Mouse (Mus musculus): Measurements from ENCODE around the gene Lsamp. TPM values are rescaled to one million over a fixed set of nuclear protein-coding genes. Genes with fewer than 3 reads are reported as not detected.

Gene Lsamp
- polyA plus RNA-seq, 1 experiment: not detected

- TF ChIP-seq GATA1 (IDR thresholded peaks at IDR 0.05; ENCODE audit: low read length): no peak
Measured at GRCm38 (mm10) chr16:41835745-41836144, 1851.6 kb downstream of the Lsamp start.

- no peak for TF ChIP-seq GATA1 (IDR thresholded peaks at IDR 0.05; ENCODE audit: low read length)
Measured at GRCm38 (mm10) chr16:41839751-41840404, 1855.7 kb downstream of the Lsamp start.

DNA sequence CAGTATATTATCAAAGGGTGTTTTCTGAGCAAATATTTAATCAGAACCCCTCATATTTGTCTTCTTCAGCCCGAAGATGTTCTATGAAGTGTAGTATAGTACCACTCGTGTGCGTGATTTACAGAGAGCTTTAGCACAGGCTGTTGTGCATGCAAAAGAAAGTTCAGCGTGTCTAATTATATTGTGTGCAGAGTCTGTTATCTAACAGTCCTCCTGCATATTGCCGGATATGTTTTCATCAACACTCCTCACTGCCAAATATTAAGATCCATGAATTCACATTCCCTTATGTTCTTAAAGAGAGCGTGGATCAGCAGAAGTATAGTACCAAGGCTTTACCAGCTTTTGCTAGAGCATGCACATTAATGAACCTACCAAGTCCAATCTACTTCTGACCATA, 1862.7 kb downstream of the Lsamp start:
- TF ChIP-seq GATA1 (IDR thresholded peaks at IDR 0.05; ENCODE audit: low read length): no peak

- no peak for TF ChIP-seq GATA1 (IDR thresholded peaks at IDR 0.05; ENCODE audit: low read length)
Measured at GRCm38 (mm10) chr16:41871917-41872593, 1887.9 kb downstream of the Lsamp start.

DNA sequence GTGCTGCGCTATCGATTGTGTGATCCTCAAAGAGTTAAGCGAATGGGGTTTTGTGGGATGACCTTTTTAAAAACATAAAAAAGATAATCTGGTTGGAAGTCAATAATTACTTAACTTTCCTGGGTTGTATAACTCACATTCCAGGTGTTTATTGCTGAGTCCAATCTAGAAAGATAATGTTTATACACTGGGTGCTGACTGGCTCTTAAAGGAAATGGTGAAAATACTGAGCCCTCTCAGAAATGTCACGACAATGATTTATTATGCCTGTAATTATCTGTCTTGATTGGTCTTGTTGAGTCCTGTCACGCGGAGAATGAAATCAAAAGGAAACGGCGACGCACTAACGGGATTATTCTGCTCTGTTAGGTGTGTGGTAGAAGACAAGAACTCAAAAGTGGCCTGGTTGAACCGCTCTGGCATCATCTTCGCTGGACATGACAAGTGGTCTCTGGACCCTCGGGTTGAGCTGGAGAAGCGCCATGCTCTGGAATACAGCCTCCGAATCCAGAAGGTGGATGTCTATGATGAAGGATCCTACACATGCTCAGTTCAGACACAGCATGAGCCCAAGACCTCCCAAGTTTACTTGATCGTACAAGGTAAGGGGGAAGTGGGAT, 1904.5 kb downstream of the Lsamp start:
- no peak for TF ChIP-seq GATA1 (IDR thresholded peaks at IDR 0.05; ENCODE audit: low read length)

DNA sequence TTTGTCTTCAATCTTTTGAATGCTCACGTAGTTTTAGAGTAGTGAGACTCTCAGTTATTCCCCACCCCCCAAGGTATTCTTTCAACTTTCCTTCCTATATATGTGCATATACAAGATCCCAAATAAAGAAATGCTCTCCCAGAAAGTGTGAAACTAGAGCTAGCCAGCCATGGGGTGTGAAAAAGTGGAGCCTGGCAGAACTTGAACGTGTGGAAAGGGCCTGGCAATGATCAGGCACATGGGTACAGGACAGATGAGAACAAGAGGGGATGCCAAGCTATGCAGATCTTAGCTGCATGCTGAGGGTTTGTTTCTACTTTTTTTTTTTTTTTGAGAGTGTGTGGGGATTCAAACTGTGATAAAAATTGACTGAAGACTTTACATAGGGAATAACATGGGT, 1916.6 kb downstream of the Lsamp start:
- TF ChIP-seq GATA1 (IDR thresholded peaks at IDR 0.05; ENCODE audit: low read length): no peak

- no peak for TF ChIP-seq GATA1 (IDR thresholded peaks at IDR 0.05; ENCODE audit: low read length)
Measured at GRCm38 (mm10) chr16:41903654-41904053, 1919.5 kb downstream of the Lsamp start.

DNA sequence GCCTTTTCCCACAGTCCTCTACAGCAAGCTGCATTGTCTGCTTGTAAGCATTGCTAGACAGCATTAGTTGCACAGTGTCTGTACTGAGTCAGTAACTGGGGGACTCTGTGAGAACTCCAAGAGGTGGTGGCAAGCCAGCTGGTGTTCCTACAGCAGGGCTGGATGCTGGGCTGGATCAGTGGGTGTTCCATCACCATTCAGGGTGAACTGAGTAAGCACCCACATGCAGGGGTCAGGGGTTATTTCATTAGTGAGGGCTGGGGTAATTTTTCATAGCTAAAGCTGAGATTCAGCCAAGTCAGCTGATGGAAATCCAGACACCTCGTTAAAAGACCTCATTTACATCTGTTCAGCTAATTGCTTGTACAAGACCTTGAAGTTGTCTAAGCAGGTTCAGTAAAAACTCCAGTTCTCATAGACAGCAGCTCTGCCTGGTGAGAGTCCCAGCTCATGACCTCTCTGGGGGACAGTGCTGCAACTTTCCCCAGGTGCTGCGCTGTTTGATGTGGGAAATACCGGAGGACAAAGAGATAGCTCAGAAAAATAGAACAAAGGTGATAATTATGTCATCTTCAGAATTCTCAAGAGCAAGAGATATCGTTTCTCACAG, 1928.5 kb downstream of the Lsamp start:
- no peak for TF ChIP-seq GATA1 (IDR thresholded peaks at IDR 0.05; ENCODE audit: low read length)

GRCm38 (mm10) chr16:41913346-41913745, 1929.2 kb downstream of the Lsamp start:
- no peak for TF ChIP-seq GATA1 (IDR thresholded peaks at IDR 0.05; ENCODE audit: low read length)

DNA sequence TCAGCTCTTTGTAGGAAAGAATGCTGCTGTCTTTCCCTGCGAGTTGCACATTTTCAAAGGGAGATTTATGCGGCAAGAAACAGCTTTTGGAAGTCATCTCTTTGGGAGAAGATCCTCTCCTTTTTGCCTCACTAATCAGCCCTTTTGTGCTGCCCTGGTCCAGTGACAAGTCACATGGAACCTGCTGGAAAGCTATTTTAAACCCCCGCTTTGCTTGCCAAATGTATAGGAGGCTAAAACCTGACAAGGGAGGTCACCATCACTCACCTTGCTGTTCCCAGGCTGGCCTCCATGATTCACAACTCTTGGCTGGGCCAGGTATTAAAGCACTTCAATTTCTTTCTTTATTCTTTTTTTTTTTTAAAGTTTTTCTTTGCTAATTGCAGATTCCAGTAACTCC, 1932.2 kb downstream of the Lsamp start:
- no peak for TF ChIP-seq GATA1 (IDR thresholded peaks at IDR 0.05; ENCODE audit: low read length)

- TF ChIP-seq GATA1 (IDR thresholded peaks at IDR 0.05; ENCODE audit: low read length): no peak
Measured at GRCm38 (mm10) chr16:41917057-41917821, 1933.1 kb downstream of the Lsamp start.

GRCm38 (mm10) chr16:41929546-41929945, 1945.4 kb downstream of the Lsamp start:
- TF ChIP-seq GATA1 (IDR thresholded peaks at IDR 0.05; ENCODE audit: low read length): no peak

GRCm38 (mm10) chr16:41935701-41936100, 1951.5 kb downstream of the Lsamp start:
- no peak for TF ChIP-seq GATA1 (IDR thresholded peaks at IDR 0.05; ENCODE audit: low read length)

DNA sequence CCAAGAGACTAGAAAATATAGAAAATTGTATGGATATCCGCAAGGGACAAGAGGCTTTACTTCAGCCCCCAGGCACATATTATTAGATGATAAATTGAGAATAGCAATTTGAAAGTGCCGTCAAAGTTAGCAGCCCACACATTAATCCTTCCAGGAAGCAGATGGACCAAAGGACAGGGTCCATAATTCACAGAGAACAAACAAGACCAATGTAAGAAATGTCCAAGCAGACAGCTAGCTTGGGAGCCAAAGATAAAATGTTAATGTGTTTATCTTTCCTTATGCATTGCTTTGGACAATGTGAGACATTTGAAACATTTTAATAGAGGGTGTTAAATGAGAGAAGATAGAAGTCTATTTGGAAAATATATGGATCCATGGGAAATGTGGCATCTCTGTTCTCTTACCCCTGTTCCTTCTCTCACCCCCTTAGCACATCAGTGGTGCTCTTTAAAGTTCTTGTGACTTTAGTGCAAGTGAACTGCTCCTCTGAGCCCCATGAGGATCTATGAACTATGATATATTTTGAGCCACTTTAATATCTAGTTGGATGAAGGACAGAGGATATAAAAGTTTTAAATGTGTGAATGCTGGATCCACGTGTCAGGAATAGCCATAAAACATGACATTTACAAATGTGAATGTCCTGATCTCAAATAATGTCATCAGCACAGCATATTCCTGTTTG, 1952.9 kb downstream of the Lsamp start:
- no peak for TF ChIP-seq GATA1 (IDR thresholded peaks at IDR 0.05; ENCODE audit: low read length)

GRCm38 (mm10) chr16:41937596-41937990, 1953.4 kb downstream of the Lsamp start:
- no peak for TF ChIP-seq GATA1 (IDR thresholded peaks at IDR 0.05; ENCODE audit: low read length)
